Mouse (Mus musculus): ENCODE data around the gene Zfp184.
A peak's percentile ranks its signal among the peaks of the same experiment; 100 is the strongest.

The Zfp184 gene

DNA sequence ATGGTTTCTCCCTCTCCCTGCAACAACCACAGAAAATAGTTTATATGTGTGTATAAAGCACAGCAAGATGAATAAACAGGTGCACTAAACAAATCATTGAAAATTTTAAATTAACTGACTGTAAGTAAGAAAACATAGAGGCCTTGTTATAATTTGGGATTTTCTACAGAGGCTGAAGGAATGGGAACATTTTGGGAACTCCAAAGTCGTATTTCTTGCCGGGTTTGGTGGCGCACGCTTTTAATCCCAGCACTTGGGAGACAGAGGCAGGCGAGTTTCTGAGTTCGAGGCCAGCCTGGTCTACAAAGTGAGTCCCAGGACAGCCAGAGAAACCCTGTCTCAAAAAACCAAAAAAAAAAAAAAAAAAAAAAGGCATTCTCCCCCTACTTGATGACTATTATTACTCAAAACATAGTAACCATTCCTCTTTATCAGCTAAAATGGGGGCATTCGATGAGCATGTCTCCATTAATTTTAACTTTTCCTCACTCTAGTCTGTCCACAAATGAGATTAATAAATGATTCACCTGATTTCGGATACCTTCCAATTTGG lies 24.1 kb upstream of the Zfp184 start:
- no peak for DNase-seq (ENCODE audit: low read depth)

DNA sequence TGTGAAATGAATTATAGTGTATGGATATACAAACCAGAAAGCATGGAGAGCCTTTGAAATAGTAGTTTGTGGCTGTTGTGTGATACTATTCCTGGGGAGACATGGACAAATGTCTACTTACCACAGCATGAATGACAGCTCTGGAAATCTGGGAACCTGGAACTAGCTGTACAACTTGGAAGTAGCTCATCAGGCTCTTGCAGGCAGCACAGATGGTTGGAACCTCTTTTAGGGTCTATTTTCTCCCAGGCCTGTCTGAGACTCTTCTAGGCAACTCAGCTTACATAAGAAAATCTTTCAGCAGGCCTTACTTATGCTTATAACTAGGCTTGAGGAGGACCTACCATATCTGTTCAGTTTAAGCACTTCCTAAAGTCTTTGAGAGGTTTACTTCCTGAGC lies 21.5 kb upstream of the Zfp184 start:
- DNase-seq (ENCODE audit: low read depth), result no peak

DNA sequence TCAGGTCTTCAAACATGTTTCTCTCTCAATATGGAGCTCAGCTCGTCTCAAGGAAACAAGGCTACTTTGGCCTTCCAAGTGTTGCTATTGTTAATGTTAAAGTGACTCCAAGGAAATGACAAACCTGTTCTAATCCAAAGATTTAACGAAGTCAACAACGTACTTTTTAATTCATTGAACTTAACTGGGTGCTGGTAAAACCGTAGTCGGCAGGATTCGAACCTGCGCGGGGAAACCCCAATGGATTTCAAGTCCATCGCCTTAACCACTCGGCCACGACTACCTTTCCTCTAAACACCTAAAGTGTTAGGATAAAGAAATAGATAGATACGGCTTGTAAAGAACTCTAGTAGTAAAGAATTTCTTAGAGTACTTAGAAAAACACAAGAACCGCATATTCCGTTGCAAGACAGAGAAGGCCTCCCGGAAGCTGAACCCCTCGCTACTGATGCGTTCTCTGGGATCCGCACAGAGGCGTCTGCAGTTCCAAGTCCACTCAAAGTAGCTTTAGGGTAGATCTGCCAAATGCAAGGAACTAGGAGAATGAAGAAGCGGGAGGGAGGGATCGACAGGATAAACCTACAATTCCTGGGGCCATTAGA lies 20.1 kb upstream of the Zfp184 start:
- DNase-seq (ENCODE audit: low read depth), result no peak

DNA sequence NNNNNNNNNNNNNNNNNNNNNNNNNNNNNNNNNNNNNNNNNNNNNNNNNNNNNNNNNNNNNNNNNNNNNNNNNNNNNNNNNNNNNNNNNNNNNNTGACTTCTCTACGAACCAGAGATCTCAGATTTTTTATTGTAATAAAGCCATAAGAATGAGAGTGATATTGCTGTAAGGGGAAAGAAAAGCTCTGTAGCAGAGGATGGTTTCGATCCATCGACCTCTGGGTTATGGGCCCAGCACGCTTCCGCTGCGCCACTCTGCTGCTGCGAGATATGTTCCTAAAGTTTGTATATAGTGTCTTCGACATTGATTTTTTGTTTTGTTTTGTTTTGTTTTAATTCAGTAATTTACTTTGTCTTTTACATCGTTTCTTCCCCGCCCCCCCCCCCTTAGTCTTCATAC lies 13.9 kb upstream of the Zfp184 start:
- peak; percentile 41 for DNase-seq (ENCODE audit: low read depth)

DNA sequence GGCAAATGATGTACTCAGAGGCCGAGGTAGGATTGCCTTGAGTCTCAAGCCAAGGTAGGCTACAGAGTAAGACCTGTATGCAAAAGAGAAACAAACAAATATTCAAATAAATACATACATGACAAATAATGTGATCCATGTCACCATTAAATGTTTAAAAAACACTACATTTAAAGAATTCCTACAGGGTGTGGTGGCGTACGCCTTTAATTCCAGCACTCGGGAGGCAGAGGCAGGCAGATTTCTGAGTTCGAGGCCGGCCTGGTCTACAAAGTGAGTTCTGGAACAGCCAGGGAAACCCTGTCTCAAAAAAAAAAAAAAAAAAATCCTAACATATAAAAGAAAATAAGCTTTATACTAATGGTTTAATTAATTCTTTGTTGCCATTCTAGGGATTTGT lies 13.2 kb upstream of the Zfp184 start:
- no peak for DNase-seq (ENCODE audit: low read depth)

DNA sequence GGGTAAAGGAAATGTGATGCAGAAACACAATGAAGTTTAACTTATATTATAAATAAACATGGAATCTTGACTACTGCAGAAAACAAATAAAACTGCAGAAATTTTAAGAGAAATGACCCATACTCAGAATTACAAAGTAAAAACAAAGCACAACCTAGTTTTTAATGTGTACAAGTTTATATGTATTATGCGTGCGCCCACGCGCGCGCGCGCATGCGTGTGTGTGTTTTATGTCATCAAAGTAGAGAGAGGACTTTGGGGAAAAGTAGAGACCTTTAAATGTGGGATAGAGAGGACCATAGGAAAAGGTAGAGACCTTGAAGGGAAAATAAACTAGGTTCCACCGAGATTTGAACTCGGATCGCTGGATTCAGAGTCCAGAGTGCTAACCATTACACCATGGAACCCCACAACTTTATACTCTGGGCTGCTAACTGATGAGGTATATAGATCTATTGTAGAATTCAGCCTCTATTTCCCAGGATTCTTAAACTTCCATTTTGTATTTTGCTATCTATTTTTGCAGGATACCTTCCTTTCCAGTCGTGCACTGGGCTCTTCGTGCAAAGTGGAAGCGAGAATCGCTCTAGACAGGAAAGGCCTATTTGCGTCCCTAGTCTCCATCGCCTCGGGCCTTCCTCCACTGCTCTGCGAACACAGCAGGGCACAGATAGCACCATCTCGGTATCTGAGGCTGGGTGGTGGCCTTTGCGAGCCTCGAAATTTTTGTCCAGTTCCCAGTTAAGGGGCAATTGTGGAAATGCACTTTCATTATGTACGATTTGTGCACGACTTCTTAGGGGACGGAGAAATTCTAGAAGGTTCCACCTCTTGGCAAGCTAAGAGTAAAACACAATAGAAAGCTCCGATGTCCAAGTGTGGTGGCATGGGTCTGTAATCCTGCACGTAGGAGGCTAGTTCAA lies 11.0 kb upstream of the Zfp184 start:
- DNase-seq (ENCODE audit: low read depth), result no peak

DNA sequence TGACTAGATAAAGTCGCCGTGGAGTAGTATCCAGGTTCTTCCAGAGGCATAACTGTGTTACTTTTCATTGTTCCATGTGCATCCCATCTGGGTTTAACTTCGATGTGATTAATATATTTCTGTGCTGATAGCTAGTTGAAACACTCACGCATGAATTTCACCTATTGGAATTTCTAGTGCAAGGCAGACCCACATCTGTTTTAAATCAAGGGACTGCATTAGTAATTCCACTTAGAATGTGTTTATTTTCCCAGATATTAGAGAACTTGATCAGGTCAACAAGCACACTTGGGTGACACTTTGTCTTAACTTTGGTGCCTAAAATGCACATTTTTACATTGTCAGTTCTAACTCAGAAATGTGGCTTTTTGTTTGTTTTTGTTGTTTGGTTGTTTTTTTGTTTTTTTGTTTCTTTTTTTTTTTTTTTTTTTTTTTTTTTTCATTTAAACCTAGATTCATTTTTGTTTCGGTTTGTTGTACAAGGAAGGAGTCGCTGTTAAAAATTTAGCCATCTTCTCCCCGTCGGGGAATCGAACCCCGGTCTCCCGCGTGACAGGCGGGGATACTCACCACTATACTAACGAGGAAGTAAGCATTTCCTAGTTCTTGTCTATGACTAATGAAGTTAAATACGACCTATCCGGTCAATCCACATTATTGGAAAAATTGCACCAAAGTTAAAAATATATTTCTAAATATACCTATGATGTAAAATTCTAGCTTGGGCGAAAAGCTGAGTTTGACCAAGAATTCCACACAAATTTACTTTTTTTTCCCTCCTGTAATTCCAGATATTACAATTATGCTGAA lies 9.7 kb upstream of the Zfp184 start:
- peak; percentile 51 for DNase-seq (ENCODE audit: low read depth)

DNA sequence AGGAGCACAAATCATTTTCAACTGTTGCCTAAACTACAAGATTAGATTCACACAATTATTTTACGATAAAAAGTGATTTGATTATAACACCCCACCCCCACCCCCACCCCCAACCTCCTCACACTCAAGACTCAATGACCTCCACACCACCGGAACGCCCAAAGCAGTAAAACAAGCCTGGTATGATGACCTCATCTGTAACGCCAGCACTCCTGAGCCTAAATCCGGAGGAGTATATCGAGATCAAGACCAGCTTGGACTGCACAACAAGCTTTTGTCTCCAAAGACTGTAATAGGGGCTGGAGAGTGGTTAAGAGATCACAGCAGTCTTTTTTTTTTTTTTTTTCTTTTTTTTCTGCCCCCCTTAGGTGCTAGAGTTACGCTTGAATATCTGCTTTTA lies 9.1 kb upstream of the Zfp184 start:
- no peak for DNase-seq (ENCODE audit: low read depth)

DNA sequence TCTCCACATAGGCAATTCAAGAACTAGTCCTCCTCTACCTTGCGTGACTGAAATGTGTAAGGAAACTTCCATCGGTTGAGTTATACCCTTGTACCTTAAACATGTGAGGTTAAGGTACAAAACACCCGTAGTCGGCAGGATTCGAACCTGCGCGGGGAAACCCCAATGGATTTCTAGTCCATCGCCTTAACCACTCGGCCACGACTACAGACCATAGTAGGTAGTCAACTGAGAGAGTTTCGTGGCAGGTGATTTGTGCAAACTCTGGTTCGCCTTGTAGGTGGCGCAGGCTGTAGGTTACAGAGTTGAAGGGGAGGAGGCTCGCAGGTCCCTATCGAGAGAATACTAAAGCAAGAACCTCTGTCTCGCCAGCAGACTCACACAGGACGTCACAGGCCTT lies 7.9 kb upstream of the Zfp184 start:
- no peak for DNase-seq (ENCODE audit: low read depth)

DNA sequence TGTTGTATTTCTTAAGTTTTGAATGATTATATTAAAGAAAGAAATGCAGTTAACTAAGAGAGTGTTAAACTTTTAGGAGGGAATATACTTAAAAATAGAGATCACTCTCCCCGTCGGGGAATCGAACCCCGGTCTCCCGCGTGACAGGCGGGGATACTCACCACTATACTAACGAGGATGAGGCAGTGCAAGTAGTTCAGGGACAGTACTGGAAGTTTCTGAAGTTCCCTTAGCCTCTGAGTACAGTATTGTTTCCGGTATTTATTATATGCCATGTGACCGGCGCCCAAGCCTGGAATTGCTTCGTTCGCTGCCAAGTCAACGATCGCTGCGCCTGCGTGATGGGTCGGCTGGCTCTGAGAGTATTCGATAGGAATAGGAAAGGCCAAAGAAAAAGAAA lies 4.7 kb upstream of the Zfp184 start:
- peak; percentile 86 for DNase-seq (ENCODE audit: low read depth)

DNA sequence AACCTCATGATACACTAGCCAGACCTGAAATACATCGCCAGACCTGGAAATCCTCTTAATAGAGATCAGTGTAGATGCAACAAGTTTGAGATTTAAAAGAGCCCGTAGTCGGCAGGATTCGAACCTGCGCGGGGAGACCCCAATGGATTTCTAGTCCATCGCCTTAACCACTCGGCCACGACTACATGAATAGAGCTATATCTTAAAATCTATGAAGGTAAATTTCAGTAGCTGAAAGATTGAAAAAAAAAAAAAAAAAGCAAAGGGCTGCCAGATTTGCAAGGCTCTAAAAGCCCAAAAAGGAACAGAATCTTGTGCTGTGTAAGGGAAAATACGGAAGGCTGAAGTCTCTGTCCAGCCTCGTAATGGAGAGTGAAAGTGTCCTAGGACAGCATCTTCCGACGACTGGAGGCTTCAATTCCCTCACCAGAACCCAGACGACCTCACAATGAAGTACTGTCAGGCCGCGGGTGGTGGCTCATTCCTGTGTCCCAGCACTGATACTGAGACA lies 4.0 kb upstream of the Zfp184 start:
- DNase-seq (ENCODE audit: low read depth), result peak; percentile 80

DNA sequence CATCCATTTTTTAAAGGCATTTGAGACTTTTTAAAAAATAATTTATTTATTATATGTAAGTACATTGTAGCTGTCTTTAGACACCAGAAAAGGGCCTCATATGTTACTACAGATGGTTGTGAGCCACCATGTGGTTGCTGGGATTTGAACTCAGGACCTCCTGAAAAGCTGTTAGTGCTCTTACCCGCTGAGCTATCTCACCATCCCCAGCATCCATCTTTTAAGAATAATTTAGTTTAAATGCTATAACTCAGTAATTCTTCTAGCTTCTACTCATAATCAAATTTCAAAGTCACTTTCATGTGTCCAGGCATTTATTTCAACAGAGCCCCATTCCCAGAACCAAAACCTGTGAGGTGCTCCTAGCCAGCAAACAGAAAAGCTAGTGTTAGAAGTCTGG lies 1.2 kb upstream of the Zfp184 start:
- DNase-seq (ENCODE audit: low read depth), result peak; percentile 39

DNA sequence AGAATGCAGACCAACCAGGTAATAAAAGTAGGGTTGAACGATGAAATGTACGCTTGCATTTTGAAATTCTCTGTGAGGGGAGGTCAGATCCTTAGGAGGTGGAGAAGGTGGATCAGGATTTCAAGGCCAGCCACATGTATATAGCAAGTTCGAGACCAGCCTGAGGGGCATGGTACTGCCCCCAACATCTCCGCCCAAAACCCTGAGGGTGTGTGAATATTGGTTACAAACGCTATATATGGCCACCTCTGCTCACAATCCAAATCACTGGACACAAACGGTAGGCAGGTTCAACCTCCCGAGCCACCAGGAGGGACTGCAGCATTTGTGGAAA lies 335 bp upstream of the Zfp184 start:
- no peak for DNase-seq (ENCODE audit: low read depth)

DNA sequence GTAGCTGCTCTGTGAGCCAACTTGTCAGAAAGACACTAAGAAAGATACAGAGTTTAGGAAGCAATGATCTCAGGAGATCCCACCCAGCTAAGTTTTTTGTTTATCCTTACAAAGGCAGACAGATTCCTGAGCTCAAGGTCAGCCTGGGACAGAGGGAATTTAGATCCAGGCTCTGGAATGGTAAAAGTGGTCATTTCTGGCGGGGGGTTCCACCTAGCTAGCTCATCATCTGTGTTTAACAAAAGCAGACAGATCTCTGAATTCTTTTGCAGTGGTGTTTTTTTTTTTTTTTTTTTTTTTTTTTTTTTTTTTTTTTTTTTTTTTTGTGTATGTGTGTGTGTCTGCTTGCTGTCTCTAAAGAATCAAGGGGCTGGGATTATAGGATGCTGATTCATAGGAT lies 24.4 kb downstream of the Zfp184 start:
- no peak for DNase-seq (ENCODE audit: low read depth)

DNA sequence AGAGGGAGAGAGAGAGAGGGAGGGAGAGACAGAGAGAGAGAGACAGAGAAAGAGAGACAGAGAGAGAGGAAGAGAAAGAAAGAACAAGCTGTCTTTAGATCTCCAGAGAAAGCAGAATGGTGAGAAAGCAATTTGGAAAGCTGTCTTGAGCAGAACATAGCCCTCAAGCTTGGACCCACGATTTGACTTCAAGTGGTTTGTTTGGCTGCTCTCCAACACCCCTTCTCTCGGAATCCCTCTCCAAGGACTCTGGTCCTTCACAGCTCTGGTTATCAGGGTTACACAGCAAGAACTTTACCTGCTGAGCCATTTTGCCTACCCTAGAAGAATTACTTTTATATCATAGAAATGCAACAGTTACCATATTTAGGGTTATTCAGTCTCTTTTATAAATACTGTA lies 24.9 kb downstream of the Zfp184 start:
- DNase-seq (ENCODE audit: low read depth), result no peak

DNA sequence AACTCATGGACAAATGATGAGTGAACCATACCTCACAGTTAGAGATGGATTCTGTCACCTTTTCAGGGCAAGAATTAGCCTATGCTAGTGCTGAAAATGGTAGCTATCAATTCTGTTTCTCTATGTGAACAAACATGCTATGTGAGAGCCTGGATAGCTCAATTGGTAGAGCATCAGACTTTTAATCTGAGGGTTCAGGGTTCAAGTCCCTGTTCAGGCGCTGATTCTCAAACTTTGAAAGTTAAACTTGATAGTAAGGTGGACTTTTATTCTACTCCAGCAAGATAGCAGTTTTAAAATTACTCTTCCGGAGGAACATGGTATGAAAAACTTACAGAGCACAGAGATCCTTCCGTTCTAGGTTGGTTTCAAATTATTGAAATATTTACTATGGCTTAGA lies 26.7 kb downstream of the Zfp184 start:
- DNase-seq (ENCODE audit: low read depth), result peak; percentile 71

DNA sequence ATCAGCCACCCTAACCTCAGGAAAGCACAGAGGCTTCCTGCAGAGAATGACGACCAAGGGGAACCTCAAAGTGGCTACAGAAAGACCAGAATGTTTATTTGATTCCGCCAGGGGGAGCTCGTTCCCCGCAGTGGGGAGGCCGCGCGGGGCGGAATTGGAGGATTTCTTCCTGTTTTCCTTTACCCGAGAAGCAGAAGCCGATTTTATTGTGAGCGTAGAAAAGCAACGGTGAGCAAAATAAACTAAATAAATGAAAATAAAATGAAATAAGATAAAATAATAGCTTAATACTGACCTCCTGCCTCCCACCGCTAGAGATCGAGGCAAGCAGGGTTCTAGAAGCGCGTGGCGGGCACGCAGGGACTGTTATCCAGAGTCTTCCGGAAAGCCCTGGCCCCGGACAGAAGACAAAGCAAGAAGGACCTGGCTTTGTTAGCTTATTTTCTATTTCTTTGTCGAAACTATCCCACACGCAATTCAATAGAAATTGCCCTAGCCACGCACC lies 29.4 kb downstream of the Zfp184 start:
- DNase-seq (ENCODE audit: low read depth), result peak; percentile 96

DNA sequence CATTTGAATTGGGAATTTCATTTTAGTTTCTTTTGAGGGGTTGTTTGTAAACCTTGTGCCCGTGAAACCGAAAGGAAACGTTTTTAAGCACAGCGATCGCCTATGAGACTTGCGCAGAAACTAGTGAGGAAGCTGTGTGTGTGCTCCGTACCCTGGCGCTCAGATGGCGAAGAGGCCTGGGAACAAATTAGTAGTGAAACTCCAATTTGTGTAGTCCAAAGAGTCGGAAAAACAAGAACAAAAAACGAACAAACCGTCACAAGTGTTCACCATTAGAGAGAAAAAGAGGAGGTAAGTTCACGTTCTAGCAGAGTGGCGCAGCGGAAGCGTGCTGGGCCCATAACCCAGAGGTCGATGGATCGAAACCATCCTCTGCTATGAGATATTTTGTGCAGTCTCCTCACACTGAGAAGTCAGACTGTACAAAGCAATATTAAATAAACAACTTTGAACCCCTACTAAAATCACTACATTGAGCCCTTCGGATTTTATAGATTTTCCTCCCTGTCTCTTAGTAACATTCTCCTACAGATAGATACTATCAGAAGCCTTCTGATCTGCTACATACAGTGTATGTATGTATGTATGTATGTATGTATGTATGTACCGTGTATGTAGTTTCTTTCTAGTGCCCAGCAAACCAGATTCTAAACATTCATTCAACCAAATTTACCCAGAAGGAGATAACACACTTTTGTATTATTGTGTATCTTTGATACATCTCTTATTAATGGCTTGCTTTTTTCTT lies 30.0 kb downstream of the Zfp184 start:
- peak; percentile 91 for DNase-seq (ENCODE audit: low read depth)

DNA sequence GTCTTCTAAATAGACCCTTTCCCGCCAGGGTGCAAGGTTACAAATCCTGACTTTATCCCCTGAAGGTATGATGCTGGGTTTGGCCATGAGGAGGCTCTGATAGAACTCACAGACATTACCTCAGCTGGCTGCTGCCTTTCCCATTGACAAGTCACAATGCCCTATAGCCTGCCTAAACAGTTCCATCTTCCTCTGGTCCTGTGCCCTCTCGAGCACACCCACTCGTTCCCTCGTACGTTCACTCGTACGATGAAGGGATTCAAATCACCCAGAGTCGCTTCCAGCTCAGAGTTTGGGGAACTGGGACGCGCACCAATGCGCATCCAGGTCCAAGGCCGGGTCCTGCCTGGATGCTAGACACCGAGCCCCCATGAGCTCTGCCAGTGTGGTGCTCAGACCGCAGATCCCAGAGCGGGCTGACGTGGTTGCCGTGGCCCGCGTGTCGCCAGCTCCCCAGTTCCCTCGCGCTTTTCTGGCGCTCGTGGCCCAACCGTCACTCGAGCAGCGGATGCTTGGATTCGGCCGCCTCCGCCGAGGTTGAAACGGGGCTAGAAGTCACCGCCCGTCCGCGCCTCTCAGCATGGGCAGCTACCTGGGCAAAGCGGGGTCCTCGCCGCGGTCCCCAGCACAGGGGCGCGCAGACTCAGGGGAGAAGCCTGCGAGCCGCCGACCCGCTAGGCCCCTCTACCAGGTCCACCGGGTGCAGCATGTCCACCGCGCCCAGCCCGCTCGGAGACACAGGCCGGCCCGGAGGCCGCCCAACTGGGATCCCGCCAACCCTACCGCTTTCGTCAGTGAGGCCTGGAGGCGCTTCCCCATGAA lies 36.3 kb downstream of the Zfp184 start, which contains the start of gene Pom121l2:
Gene Pom121l2, plus strand, starts transcription at position 214 of the 822 bp plus-strand sequence.
- no peak for DNase-seq (ENCODE audit: low read depth)

DNA sequence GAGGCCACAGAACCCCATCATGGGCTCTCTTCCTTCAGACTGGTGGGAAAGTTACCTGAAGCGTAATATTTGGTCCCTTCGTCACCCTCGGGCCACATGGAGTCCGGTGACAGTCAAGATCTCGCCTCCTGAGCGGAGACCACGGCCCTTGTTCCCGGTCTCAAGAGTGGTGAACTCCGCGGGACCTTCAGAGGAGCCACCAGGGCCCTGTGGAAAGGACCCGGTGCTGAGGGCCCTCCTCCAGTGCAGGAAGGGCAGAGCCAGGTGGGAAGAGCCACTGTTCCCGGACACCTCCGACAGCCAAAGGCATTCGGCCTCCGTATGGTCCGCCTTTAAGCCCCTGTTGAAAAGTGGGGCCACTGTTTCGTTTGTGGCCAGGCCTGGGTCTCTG lies 36.9 kb downstream of the Zfp184 start:
- no peak for DNase-seq (ENCODE audit: low read depth)

DNA sequence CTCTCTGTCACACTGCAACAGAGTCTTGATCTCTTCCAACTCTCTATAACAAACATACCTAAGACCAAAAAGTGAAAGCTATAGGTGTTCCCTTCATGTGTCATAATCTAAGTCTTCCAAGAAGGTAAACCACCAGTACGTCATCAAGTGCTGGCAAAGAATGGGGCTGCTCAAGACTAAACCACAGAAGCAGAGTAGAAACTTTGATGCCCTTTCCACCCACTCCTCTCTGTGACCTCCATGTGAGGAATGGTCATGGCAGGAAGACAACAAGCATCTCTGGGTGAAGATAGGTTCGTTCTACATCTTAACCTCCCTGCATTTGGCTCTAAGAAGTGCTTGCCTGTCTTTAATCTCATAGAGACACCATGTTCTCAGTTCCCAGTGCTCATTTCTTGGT lies 39.6 kb downstream of the Zfp184 start:
- DNase-seq (ENCODE audit: low read depth), result no peak

All from 416B (cell line).